Mouse (Mus musculus): ENCODE results near the gene Pilra.

Pilra gene

DNA sequence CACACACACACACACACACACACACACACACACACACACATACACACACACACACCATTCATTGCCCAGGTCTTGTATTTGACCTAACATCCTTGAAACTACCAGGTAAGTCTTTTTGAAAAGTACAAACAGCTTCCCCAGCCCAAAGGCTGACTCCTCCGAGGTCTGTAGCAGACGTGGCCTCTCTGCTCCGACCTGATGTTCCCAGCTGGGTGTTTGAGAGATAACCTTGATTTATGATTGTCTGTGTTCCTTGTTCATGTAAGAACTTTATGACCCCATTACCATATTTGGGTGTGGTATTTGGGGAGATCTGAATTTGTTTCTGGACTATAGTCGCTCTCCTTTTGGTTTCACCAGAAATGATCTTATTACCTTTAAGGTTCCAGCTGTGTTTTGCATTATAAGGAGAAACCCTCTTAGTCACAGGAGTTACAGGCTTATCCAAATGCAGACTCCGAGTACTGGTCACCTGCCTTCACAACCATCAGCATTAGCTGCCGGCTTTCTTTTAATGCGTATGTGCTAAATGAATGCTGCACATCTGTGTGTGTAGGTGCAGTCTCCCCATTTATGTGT is 58.7 kb downstream of the Pilra start:
- no peak for DNase-seq

DNA sequence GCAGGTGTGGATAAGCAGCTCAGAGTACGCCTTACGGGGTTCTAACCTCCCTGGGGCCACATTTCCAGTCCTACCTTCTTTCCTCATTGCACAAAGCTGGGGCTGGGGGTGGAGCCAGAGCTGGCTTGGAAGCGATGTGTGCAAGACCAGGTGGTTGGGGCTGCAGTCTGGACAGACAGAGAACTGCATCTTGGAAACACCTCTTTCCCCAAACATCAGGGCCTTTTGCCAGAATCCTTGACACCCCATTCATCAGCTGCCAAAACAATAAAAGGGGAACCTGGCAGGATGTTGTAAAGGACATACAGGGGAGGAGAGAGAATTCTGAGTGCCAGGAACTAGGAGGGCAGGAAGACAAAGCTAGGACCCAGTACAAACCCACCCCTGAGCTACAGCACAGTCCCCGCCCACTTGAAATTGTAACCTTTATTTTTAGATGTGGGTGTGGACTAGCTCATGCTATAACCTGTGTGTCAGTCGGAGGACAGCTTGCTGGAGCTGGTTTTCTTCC is 59.6 kb downstream of the Pilra start:
- no peak for DNase-seq

DNA sequence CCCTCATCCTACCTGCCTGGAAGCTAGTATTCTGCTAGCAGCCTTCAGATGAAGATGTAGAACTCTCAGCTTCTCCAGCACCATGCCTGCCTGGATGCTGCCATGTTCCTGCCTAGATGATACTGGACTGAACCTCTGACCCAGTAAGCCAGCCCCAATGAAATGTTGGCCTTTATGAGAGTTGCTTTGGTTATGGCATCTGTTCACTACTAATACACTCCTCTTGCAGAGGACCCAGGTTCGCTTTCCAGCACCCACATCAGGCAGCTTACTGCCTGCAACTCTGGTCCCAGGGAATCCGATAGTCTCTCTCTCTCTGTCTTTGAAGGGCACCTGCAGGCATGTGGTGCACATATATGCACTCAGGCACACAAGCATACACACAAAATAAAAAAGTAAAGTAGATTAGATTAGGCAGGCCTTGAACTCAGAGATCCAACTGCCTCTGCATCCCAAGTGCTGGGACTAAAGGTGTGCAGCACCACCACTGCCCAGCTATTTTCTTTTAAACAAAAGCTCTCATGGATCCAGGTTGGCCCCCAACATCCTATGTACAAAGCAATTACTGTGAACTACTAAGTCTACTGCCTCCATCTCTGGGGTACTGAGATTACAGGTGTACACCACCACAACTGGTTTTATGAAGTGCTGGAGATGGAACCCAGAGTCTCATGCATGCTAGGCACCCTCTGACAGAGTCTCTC is 60.3 kb downstream of the Pilra start:
- no peak for DNase-seq

DNA sequence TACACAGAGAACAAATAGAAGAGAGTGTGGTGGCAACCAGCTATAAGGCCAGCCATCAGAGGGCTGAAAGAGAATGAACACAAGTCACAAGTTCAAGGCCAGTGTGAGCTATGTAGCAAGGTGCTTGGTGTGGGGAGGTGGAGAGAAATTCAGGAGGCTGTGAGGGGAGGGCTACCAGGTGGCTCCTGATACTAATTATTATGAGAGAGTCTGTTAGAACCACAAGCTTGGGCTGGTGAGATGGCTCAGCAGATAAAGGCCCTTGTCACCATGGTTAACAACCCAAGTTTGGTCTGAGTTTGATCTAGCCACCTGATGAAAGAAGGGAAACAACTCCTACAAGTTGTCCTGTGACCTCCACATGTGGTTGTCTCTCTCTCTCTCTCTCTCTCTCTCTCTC is 63.3 kb downstream of the Pilra start:
- no peak for DNase-seq
